Mouse (Mus musculus) mature B cell (primary cell): ENCODE measurements around the gene Slc16a14.
"Not testable (repeated sequence)": the region's sequence is repeated elsewhere in the genome, so short reads cannot be mapped to it uniquely, and the experiment has no call there.

ENCODE experiments used
- in situ Hi-C: fragments of 300-500 bp; cut with MboI; formaldehyde crosslinking; loops from 2 replicates; pipeline ENCODE4 v1.14.3; 2019

The Slc16a14 gene

DNA sequence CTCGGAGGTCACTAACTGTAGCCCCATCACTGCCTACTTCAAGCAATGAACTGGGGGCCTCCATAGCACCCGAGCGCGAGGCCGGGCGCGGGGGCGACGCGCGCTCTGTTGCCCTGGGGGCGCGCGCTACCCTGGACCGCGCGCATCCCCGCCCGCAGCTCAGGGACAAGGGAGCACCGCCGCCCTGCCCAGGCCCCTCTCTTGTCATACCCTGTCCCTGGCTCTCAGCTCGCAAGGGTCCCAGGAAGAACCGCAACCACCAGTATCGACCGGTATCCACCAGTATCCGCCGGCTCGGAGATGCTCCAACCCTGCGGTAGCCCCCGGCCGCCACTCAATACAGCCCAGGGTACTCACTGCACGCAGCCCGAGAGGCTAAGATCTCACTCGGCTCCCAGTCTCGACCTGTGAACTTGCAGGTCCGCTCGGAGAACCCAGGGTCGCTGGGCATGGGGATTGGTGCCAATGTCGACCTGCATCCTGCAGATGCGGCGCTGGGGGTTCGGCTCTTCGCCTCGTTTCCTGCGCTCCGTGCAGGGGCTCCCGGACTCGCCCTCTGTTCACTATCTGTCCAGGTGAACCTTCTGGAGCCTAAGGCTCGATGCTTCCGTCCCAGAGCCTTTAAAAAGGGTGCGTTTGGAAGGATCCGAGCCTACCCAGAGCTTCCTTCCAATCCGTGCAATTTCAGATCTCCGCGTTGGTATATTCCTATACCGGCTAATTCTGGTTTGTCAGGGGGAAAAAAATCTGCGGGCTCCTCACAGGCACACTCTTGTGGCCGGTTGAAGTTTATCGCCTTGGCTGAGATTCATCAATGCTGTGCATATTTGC lies at the start of gene Slc16a14:
Slc16a14 (minus strand) TSS at position 632 of the 831 bp plus-strand sequence.
- in situ Hi-C loops, result no loop called here

DNA sequence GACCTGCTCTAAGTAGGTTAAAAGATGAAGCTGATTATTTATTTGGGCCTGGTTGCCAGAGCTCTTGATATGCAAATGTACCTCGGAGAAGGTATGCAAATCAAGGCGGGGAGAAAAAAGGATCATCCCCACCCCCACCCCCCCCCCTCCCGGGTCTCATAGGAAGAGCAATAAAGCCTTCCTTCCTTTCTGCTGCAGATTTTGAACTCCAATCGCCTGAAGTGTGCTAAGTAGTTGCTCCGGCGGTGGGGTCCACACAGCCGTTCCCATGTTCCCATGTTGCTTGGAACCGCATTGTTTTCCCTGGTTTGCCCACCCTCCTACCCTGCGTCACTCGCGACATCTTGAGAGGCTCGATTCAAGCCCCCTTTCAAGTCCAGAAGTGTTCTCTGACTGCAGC lies 26.8 kb upstream of the Slc16a14 start:
- in situ Hi-C loops, result not testable (repeated sequence)

DNA sequence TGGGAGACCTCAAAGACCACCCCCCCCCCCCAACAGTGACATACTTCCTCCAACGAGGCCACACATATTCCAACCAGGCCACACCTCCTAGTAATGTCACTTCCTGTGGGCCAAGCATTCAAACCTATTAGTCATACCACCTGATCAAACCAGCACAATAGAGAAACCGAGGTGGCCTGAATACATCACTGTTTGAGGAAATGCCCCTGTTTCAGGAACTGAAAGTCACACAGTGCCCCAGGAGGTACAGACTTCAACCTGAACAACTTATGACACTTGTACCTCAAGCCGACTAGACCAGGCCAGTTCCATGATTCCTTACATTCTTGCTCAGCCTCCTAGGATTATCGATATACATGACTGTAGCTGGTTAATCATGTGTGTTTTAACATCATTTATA lies 22.8 kb upstream of the Slc16a14 start:
- in situ Hi-C loops, result not testable (repeated sequence)

DNA sequence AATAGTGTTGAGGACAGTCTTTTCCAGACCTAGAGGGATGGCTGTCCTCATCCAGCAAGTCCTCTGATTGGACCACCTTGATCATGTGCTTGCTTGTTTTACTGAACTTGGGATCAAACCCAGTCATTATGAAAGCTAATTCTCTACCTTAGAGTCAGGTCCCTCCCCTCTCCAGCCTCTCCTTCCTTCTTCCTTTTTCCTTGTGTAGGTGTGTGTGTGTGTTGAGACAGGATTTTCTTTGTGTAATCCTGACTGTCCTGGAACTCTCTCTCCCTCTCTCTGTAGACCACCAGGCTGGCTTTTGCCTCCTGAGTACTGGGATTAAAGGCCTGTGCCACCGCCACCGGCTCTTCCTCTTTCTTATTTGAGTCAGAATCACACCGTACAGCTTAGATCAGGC lies 21.8 kb upstream of the Slc16a14 start:
- in situ Hi-C loops, result not testable (repeated sequence)

DNA sequence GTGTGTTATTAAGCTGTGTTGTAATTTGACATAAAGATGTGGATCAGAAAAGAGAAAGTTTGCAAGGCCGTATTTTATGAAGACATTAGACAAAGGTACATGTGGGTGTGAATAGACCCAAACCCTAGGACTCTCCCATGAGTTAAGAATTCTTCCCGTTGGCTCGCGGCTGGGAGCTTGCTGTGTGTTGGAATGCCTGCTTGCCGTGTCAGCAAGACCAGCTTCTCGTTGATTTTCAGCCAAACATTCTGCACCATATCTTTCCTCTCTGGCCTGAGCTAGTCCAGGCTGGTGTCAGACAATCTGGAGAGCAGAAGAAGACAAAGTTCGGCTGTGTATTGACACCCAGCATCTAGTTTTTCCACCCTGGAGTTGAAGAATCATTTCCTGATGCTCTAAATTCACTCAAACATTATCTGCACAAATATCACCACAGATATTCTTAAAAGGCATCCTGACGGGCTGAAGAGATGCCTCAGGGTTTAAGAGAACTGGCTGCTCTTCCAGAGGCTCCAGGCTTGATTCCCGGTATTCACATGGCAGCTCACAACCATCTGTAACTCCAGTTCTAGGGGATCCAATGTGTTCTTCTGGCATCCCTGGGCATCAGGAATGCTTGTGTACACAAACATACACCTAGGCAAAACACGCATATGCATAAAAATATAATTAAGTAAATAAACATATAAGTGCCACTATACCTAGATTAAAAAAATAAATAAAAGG lies 17.7 kb upstream of the Slc16a14 start:
- in situ Hi-C loops, result no loop called here

DNA sequence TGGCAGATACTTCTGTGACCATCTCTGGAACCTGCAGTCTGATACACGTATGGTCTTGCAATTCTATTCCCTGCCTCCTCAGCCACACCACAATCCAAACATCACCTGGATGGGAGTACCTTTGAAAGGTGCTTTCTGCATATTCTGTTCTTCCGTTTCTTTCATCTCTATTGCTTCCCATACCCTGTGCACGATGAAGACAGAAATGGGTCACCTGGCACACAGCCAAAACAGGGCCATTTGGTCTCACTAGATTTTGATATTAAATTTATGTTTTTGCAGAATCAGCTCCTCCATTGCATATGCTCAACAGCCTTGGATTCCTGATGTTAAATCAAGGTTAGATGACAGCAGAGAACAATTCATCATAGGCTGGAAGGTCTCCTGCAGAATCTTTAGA lies 16.6 kb upstream of the Slc16a14 start:
- in situ Hi-C loops, result no loop called here

DNA sequence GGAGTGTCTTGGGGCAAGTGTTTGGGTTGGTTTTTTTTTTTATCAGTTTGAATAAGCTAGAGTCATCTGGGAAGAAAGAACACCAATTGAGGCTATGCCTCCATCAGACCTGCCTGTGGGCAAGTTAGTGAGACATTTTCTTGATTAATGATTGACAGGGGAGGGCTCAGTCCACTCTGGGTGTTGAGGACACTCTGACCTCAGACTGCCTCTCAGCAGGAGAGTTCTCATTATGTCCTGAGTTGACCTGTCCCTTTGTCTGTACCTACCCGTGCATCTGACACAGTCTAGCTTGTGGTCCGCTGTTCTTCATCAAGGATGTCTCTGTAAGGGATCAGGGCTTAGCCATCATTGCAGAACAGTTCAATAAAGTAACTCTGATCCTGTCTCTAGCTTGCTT lies 12.5 kb upstream of the Slc16a14 start:
- in situ Hi-C loops, result no loop called here

DNA sequence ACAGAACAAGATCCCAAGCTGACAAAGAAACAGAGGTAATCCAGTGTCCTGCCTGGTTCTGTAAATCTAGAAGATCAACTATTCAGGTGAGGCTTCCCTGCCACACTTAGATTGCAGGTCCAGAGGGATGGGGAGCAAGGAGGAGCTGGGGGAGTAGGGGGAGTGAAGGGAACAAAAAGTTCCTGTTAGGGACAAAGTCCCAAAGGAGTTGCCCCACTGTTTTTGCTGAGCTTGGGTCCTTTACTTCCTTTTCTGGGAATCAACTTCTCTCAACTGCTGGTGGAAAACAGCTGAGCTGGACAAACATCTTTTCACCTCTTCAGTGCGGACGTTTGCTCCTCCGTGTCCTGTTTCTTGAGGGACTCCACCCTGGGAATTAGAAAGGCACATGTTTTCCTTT lies 11.0 kb upstream of the Slc16a14 start:
- in situ Hi-C loops, result no loop called here

DNA sequence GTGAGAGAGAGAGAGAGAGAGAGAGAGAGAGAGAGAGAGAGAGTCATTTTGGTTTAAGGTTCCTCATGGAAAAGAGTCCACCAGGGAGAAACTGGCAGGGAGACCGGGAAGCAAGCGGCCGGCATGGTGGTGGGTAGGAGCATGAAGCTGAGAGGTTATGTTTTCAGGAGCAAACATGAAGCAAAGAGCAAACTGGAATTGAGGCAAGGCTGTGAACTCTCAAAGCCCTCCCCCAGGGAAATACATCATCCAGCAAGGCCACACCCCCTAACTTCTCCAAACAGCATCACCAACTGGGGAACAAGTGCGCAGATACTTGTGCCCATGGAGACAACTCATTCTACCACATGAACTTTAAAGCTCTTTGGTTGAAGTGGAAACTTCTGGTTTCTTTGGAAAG lies 8.6 kb upstream of the Slc16a14 start:
- in situ Hi-C loops, result no loop called here

DNA sequence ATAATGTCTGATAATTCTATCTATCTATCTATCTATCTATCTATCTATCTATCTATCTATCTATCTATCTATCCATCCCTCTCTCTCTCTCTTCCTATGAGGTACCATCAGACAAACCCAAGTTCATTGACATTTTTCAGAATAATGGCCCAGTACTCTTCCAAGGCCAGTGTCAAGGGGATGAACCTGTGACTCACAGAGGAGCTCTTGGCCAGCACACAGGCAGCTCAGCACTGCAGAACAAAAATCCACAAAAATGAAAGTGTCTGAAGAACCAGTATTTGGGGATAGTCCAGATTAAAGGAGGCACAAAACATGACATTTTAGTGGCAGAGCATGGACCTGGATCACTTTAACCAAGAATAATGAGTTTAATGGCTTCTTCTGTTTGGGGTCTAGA lies 7.7 kb upstream of the Slc16a14 start:
- in situ Hi-C loops, result no loop called here

DNA sequence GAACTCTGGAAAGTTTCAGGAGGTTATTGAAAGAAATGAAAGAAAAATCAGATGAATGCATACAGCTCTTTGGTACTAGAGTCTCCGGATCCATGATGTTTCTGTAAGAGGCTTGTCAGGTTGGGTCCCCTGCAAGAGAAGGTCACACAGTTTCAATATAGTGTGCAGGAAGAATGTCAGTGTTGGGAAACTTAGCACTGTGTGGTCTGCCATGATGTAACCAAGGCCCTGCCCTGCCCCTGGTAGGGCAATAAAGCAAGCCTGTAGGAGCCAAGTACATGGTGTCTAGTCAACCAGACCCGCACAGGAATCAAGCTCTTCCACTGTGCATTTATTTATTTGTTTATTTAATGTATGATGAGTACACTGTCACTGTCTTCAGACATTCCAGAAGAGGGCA lies 5.4 kb upstream of the Slc16a14 start:
- in situ Hi-C loops, result no loop called here

DNA sequence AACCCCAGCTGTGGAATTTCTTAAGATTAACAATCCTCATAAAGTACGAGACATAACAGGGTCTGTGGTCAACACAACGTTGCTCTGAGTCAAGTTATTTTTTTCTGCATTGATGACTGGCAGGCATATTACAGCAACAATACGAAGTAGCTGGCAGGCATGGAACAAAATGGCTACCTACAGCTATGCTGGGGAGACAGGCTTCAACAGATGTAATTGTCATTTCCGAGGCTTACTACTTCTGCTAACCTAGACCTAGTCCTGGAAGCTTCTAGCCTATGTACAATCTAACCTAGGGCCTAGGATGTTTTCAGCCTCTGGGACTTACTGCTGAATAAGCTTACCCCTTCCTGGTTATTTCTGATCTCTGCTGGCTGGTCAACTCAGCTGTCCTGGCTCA lies 4.5 kb upstream of the Slc16a14 start:
- in situ Hi-C loops, result no loop called here

DNA sequence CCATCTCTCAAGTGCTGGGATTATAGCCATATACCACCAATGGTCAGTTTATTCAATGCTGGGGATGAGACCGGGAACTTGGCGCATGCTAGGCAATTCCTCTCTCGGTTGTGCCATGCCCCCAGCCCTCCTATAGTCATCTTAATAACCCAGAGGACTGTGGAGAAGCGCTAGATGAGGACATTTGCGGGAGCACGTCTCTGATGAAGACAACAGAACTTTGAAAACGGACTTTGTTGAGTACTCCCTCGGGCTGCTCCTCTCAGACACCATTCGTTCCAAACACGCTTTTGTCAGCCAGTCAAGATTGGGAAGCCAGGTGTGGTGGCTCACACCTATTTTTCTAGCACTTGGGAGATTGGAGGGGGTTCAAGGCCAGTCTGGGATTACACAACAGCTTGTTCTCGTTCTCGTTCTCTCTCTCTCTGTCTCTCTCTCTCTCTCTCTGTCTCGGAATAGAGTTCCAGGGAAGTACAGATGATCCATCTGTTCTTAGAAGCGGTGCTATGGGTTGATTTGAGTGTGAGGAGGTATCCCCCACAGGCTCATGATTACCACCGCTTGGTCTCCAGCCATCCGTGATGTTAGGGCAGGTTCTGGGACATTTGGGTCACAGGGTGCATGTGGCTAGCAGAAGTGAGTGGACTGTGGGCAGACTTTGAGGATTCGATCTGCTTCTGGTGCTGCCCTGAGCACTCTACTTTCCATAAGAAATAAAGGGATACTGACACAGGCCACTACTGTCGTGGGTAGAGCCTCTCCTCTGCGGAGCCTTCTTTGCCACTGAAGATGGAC lies 2.0 kb upstream of the Slc16a14 start:
- in situ Hi-C loops, result no loop called here

DNA sequence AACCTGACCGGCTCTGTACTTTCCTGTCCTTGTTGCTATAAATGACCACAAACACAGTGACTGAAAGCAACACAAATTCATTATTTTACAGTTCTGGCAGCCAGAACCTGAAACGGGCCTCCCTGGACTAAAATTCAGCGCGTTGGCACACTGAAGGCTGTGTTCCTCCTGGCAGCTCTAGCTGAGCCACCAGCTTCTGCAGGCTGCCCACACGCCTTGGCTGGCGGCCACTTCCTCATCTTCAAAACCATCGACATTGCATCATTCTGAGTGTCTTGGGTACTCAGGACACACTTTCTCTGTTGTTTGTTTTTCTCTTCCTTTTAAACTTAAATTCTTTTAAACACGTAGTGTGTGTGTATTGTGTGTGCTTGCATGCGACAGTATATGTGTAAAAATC lies 734 bp upstream of the Slc16a14 start:
- in situ Hi-C loops, result no loop called here

DNA sequence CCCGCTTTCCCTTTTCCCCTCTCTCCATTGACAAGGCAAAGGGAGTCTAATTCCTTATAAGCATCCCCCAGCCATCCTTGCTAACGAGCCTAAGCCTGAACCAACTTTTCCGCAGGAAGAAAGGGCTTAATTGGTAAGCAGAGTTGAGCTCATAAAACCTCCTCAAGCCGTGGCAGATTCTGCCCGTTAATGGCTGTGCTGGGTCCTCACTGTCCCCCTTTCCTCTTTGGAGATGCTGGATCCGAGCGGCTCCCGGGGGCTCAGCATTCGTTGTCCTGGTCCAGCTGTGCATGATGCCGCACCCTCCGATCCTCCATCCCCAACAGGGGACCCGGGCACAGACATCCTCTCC lies 807 bp downstream of the Slc16a14 start:
- in situ Hi-C loops, result no loop called here

DNA sequence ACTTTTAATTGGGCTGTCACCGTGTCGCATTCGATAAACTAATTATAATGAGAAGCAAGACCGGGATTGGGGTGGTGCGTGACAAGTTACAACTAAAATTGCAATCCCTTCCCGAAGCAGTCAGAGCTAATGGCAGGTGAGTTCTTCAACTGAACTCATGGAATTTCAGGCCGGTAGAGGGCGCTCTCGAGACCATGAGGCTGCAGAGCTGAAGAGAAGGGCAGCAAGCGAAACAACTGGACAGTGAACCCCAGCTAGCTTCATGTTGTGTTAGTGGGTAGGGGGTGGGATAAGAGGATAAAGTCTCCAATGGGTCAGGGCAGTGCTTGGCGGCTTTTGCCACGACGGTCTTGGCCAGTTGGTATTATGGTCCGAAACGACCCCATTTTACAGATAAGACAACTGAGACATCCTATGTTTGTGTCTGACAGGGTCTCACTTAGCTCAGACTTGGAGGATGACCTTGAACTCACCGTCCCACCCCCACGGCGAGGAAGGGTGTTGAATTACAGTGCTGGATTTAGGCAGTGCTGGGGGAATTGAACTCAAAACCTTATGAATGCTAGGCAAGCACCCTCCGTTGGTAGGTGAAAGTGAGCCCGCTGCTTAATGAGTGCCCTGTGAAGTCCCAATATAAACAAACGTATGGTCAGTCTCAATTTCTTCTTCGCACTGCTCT lies 1.3 kb downstream of the Slc16a14 start:
- in situ Hi-C loops, result no loop called here

DNA sequence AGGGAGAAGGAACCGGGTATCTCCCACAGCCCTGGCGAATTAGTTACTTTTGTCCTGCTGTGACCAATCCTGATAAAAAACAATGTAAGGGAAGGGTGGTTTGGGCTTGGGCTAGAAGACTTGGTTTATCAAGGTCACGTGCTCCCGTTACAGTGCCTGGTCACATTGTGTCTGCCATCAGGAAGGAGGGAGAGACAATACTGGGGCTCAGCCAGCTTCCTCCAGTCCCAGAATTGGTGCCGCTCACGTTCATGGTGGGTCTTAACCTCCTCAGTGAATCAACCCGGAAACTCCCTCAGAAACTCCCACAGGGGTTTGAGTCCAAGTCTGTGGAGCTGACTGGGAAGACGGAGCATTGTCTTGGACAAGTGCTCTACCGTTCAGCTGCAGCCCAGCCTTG lies 9.3 kb downstream of the Slc16a14 start:
- in situ Hi-C loops, result no loop called here

DNA sequence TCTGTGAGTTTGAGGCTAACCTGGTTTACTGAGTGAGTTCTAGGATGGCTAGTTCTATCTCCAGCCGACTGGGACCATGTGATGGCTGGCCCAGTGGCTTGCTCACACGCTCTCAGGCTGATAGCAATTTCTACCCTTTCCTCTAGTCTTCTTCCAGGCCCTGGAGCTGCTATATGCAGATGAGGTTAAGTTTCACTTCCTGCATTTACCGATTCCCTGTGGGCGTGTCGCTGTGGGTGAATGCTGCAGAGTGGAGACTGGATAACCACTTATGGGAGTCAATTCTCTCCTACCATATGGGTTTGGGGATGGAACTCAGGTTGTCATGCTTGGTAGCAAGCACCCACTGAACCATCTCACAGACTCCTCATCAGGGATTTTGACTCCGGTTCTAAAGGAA lies 10.8 kb downstream of the Slc16a14 start:
- in situ Hi-C loops, result no loop called here

DNA sequence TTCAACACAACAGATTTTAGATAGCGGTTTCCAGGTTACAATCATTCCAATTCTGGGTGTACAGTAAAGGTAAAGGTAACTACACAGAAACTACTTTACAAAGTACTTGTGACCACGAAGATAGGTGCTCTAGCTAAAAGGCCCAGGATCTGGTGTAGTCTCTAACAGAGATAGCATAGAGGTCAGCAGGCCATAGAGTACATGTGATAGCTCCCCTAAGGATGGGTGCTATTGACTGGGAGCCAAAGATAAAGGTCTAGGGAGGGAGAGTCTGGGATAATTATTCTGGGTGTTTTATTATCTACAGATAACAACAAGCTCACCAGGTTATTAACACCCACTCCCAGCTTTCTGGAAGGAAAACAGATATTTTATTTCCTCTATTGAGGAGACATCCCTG lies 11.5 kb downstream of the Slc16a14 start:
- in situ Hi-C loops, result no loop called here

DNA sequence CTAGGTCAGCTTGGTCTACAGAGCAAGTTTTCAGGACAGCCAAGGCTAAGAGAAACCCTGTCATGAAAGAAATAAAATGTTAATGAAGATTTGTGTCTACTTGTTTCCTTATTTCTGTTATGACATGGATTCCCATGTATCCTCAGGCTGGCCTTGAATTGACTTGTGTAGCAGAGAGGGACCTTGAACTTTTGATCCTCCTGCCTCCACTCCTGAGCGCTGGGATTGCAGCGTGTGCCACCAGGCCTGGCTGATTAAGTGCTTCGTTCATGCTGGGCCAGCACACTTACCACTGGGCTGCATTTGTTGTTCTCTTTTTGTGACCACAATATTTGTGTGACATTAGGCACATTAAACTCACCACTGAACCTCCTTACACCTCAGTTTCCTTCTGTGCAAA lies 16.1 kb downstream of the Slc16a14 start:
- in situ Hi-C loops, result no loop called here

DNA sequence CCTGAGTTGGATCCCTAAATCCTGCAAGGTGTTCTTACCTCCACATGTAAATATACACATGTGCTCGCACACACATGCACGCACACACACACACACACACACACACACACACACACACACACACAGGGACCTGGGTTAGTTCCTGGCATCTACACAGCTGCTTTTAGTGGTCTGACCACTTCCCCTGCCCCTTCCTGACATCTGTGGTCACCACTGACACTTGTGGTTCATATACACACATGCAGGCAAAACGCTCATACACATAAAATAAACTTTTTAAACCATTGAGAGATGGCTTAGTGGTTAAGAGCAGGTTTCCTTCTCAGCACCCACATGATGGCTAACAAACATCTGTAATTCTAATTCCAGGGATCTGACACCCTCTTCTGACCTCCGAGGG lies 19.9 kb downstream of the Slc16a14 start:
- in situ Hi-C loops, result no loop called here

DNA sequence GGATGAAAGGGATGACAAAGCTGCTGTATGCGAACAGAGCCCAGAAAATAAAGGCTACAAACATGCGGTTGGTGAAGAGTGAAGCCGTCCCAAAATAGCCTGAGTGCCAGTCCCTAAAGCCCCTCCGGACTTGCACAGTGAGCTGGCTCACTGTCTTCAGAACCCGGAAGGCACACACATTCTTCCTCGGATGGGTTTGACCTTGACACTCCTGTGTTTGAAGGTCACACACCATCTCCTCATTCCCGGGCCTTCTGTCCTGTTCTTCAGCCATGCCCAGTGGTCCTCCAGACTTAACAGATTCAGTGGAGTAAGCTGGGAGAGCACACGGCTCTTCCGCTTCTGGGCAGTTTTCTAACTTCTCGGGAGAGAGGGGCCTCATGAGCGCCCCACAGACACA lies 22.4 kb downstream of the Slc16a14 start:
- in situ Hi-C loops, result no loop called here
